ENCODE assay signal across 9 mouse cellular contexts in the genomic region with DNA sequence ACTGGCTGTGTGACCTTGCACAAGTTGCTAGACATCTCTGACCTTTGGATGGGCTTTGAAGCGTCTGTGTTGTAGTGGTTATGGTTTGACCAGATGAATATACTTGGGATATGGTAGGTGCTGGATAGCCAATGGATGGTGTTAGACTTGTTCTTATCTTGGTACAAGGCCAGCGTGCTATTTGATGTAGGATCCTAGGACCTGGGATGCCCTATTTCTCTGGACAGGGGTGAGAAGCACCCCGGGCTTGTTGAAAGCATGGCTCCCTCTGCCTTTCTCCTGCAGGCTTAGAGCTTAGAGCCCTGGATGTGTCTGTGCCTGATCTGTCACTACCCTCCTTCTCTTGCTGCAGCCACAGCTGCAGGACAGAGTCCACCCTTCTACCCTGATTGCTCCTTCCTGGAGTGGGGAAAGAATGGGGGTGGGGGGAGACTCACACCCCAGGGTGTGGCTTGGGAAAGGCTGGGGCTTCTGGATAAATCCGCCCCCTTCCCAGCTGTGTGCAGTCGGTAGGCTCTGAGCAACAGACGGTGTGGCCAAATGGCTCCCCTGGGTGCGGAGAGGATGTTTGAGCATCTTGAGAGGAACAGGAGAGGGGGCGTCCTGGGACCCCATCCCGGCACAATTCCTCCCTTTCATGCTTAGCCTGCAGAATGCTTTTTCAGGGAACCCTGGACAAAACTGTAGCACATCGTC. TPM values are rescaled to one million over a fixed set of nuclear protein-coding genes. Genes with fewer than 3 reads are reported as not detected.
DNase-seq lines count a peak whose midpoint lies in the region; ATAC-seq and TF ChIP-seq lines count a peak whose summit lies in the region.
"Had no signal": no experiment of that assay in that cellular context is flagged by ENCODE, and none has a peak within 500 bp of the region (broad histone marks: within the 10 kb centered on the region; RNA-seq: fewer than 3 reads in every experiment).

No protein-coding gene starts in this region.

- peaks cover 3% of the 10 kb centered on the region; the same call in 1 of the 2 replicates for H3K36me3 ChIP-seq in ES-E14 (ENCODE audit: control insufficient read depth, insufficient read depth, low read length, poor library complexity, severe bottlenecking)
- no peaks in the 10 kb centered on the region for H3K36me3 ChIP-seq in hindbrain, embryonic 14.5 days (replicated peaks; ENCODE audit: control insufficient read depth, insufficient read depth)
- no peaks in the 10 kb centered on the region for H3K36me3 ChIP-seq in limb, embryonic 12.5 days
- H3K36me3 ChIP-seq in stomach, embryonic 14.5 days (ENCODE audit: control insufficient read depth, insufficient read depth, low read length): no peaks in the 10 kb centered on the region
- no peaks in the 10 kb centered on the region for H3K36me3 ChIP-seq in thymus, adult 2 months (ENCODE audit: control insufficient read depth, insufficient read depth, low read length)
- H3K36me3 ChIP-seq: midbrain, embryonic 12.5 days had no signal

- H3K4me3 ChIP-seq in ES-E14 (ENCODE audit: insufficient read depth in 1 of 2, low read depth in 1 of 2, low read length in 2 of 2, poor library complexity in 1 of 2, severe bottlenecking in 1 of 2): peak overlapping the region; percentile 29 to 55
- H3K4me3 ChIP-seq in hindbrain, embryonic 14.5 days (replicated peaks; ENCODE audit: low read length): no peak overlapping the region
- H3K4me3 ChIP-seq in limb, embryonic 12.5 days (replicated peaks): peak overlapping the region; percentile 3; the same call in 1 of the 2 replicates
- no peak overlapping the region for H3K4me3 ChIP-seq in stomach, embryonic 14.5 days (ENCODE audit: low read depth, low read length)
- H3K4me3 ChIP-seq in thymus, adult 2 months (ENCODE audit: control insufficient read depth, insufficient read depth, low read length): no peak overlapping the region
- H3K4me3 ChIP-seq: midbrain, embryonic 12.5 days had no signal

- no peak overlapping the region for H3K27ac ChIP-seq in ES-E14 (ENCODE audit: insufficient read depth, low read depth, low read length, poor library complexity, severe bottlenecking)
- no peak overlapping the region for H3K27ac ChIP-seq in hindbrain, embryonic 14.5 days
- peak overlapping the region; percentile 59 for H3K27ac ChIP-seq in limb, embryonic 12.5 days
- H3K27ac ChIP-seq in stomach, embryonic 14.5 days (ENCODE audit: low read length): peak overlapping the region; percentile 49; the same call in 1 of the 2 replicates
- H3K27ac ChIP-seq in thymus, adult 2 months (ENCODE audit: control insufficient read depth, insufficient read depth, low read length): no peak overlapping the region
- H3K27ac ChIP-seq: midbrain, embryonic 12.5 days had no signal

- H3K27me3 ChIP-seq in hindbrain, embryonic 14.5 days (ENCODE audit: control insufficient read depth, insufficient read depth, low read length): no peaks in the 10 kb centered on the region
- no peaks in the 10 kb centered on the region for H3K27me3 ChIP-seq in limb, embryonic 12.5 days
- H3K27me3 ChIP-seq in stomach, embryonic 14.5 days (ENCODE audit: control insufficient read depth, insufficient read depth, low read length): no peaks in the 10 kb centered on the region
- H3K27me3 ChIP-seq in thymus, adult 2 months (ENCODE audit: control insufficient read depth, insufficient read depth, low read length): no peaks in the 10 kb centered on the region

- H3K4me2 ChIP-seq in hindbrain, embryonic 14.5 days (replicated peaks): peak overlapping the region; percentile 26
- H3K4me2 ChIP-seq in limb, embryonic 12.5 days: peak overlapping the region; percentile 38
- H3K4me2 ChIP-seq in stomach, embryonic 14.5 days (replicated peaks; ENCODE audit: low read depth, low read length): peak overlapping the region; percentile 38
- H3K4me2 ChIP-seq: midbrain, embryonic 12.5 days had no signal

- H3K9me3 ChIP-seq in ES-E14 (ENCODE audit: control insufficient read depth, insufficient read depth, low read depth, low read length): no peaks in the 10 kb centered on the region
- no peaks in the 10 kb centered on the region for H3K9me3 ChIP-seq in hindbrain, embryonic 14.5 days (ENCODE audit: control insufficient read depth, low read length)
- H3K9me3 ChIP-seq in limb, embryonic 12.5 days: no peaks in the 10 kb centered on the region
- no peaks in the 10 kb centered on the region for H3K9me3 ChIP-seq in stomach, embryonic 14.5 days (ENCODE audit: control insufficient read depth, low read depth, low read length)
- H3K9me3 ChIP-seq: midbrain, embryonic 12.5 days had no signal

- in situ Hi-C loops in ES-E14 (cut with MboI; ENCODE audit: low sequenced_read_pairs in 2 of 2, unreplicated experiment in 2 of 2): no loop called here

- no peak overlapping the region for H3K9ac ChIP-seq in ES-E14 (ENCODE audit: insufficient read depth, low read depth, low read length, poor library complexity, severe bottlenecking)
- no peak overlapping the region for H3K9ac ChIP-seq in hindbrain, embryonic 14.5 days
- peak overlapping the region; percentile 0; the same call in 1 of the 2 replicates for H3K9ac ChIP-seq in limb, embryonic 12.5 days (replicated peaks)
- no peak overlapping the region for H3K9ac ChIP-seq in stomach, embryonic 14.5 days (replicated peaks; ENCODE audit: low read depth, low read length)

- WGBS in hindbrain, embryonic 14.5 days: 41% methylated on average over 10 of the region's 10 CpGs
- WGBS in limb, embryonic 12.5 days: 19% methylated on average over 10 of the region's 10 CpGs
- 24% methylated on average over 10 of the region's 10 CpGs for WGBS in stomach, embryonic 14.5 days
- WGBS in thymus, adult 2 months: 63% methylated on average over 10 of the region's 10 CpGs

- no peak for TF ChIP-seq POLR2A in thymus, adult 2 months (IDR thresholded peaks at IDR 0.05; ENCODE audit: control insufficient read depth, extremely low read depth, insufficient read depth, low read length, poor library complexity)

- no peak for TF ChIP-seq CTCF in thymus, adult 2 months (IDR thresholded peaks at IDR 0.05; ENCODE audit: borderline replicate concordance, control insufficient read depth, extremely low read depth, insufficient read depth, low read length, poor library complexity)

- DNase-seq in 3134 (ENCODE audit: extremely low read depth, insufficient read length, low spot score): peak; percentile 82
- DNase-seq in ES-E14 (ENCODE audit: low read depth, low spot score): no peak
- peak; percentile 78 to 88 for DNase-seq in gastrocnemius, adult 8-10 months (ENCODE audit: low spot score in 2 of 2)
- DNase-seq in hindbrain, embryonic 14.5 days (ENCODE audit: low spot score): no peak
- no peak for DNase-seq in thymus, adult 2 months

- no peak for ATAC-seq in hindbrain, embryonic 14.5 days (ENCODE audit: low FRiP score)
- no peak for ATAC-seq in limb, embryonic 12.5 days (ENCODE audit: insufficient number of reproducible peaks, insufficient read depth, low FRiP score, low TSS enrichment, low read depth)
- peak; percentile 53; the same call in 1 of the 2 replicates for ATAC-seq in stomach, embryonic 14.5 days (ENCODE audit: insufficient number of reproducible peaks, insufficient read depth, low FRiP score, low read depth)
- no peak for ATAC-seq in megakaryocyte progenitor cell, adult 5-6 weeks (replicated peaks; ENCODE audit: poor library complexity)

- H3K4me1 ChIP-seq in ES-E14 (ENCODE audit: control insufficient read depth in 2 of 2, insufficient read depth in 2 of 2, low read length in 2 of 2, poor library complexity in 1 of 2): peaks cover 29 to 73% of the 10 kb centered on the region in 2 experiments
- H3K4me1 ChIP-seq in hindbrain, embryonic 14.5 days (replicated peaks; ENCODE audit: control insufficient read depth, insufficient read depth, low read length): peaks cover 14% of the 10 kb centered on the region; the same call in 1 of the 2 replicates
- H3K4me1 ChIP-seq in limb, embryonic 12.5 days (replicated peaks): peaks cover 80% of the 10 kb centered on the region
- H3K4me1 ChIP-seq in stomach, embryonic 14.5 days (ENCODE audit: control insufficient read depth, insufficient read depth, low read length): peaks cover 76% of the 10 kb centered on the region
- no peaks in the 10 kb centered on the region for H3K4me1 ChIP-seq in thymus, adult 2 months (replicated peaks; ENCODE audit: control insufficient read depth, insufficient read depth, low read length)

TF ChIP-seq in ES-E14, 5 proteins besides CTCF, POLR2A, EP300 and RAD21 (continues in another document):
- TF ChIP-seq ZC3H11A (IDR thresholded peaks at IDR 0.05; ENCODE audit: borderline replicate concordance, low read depth, low read length) (no peak), CHD2 (IDR thresholded peaks at IDR 0.05; ENCODE audit: low read depth, low read length) (no peak), MAFK (IDR thresholded peaks at IDR 0.05; ENCODE audit: insufficient read depth, low read depth, low read length) (no peak)

RNA-seq across cellular contexts. Expression of a gene that starts 7.6 kb away (rescaled TPM):
- total RNA-seq in ES-E14 (2012; rRNA removed): 226 and 278 TPM in 2 replicates
- total RNA-seq in gastrocnemius, adult 8-10 months (2022): 10 to 100 TPM; 42.0 to 54.1 (median 50.0) TPM
- polyA plus RNA-seq in hindbrain, embryonic 14.5 days (2014; fragmentation: Nextera tagmentation; extraction: Ambion mirVana): 8.7 and 10.7 TPM in 2 replicates
- 14.3 and 18.8 TPM in 2 replicates for polyA plus RNA-seq in limb, embryonic 12.5 days (2016; fragmentation: Nextera tagmentation; extraction: Ambion mirVana)
- polyA plus RNA-seq in stomach, embryonic 14.5 days (2014; fragmentation: Nextera tagmentation; extraction: Ambion mirVana): 42.6 and 44.1 TPM in 2 replicates
- total RNA-seq in megakaryocyte progenitor cell, adult 5-6 weeks (2015): 0.37 TPM in 1 of 2 replicates, not detected in the other
- total RNA-seq in megakaryocyte progenitor cell, adult 5-6 weeks (2017): not detected in 2 replicates
- polyA plus RNA-seq in thymus, adult 2 months (2012; rRNA removed): 21.6 and 25.6 TPM in 2 replicates

RNA-seq across cellular contexts. Expression of a gene that starts 23.1 kb away (rescaled TPM):
- not detected in 2 replicates for total RNA-seq in ES-E14 (2012; rRNA removed)
- not detected for total RNA-seq in gastrocnemius, adult 8-10 months (2022)
- polyA plus RNA-seq in hindbrain, embryonic 14.5 days (2014; fragmentation: Nextera tagmentation; extraction: Ambion mirVana): not detected in 2 replicates
- polyA plus RNA-seq in limb, embryonic 12.5 days (2016; fragmentation: Nextera tagmentation; extraction: Ambion mirVana): not detected in 2 replicates
- polyA plus RNA-seq in stomach, embryonic 14.5 days (2014; fragmentation: Nextera tagmentation; extraction: Ambion mirVana): not detected in 2 replicates
- total RNA-seq in megakaryocyte progenitor cell, adult 5-6 weeks (2015): not detected in 2 replicates
- not detected in 2 replicates for total RNA-seq in megakaryocyte progenitor cell, adult 5-6 weeks (2017)
- 0.22 TPM in 1 of 2 replicates, not detected in the other for polyA plus RNA-seq in thymus, adult 2 months (2012; rRNA removed)
- polyA plus RNA-seq: midbrain, embryonic 12.5 days had no signal

RNA-seq across cellular contexts. Expression of a gene that starts 45.9 kb away (rescaled TPM):
- total RNA-seq in ES-E14 (2012; rRNA removed): not detected in 2 replicates
- total RNA-seq in gastrocnemius, adult 8-10 months (2022): not detected
- polyA plus RNA-seq in hindbrain, embryonic 14.5 days (2014; fragmentation: Nextera tagmentation; extraction: Ambion mirVana): not detected in 2 replicates
- polyA plus RNA-seq in limb, embryonic 12.5 days (2016; fragmentation: Nextera tagmentation; extraction: Ambion mirVana): not detected in 2 replicates
- polyA plus RNA-seq in stomach, embryonic 14.5 days (2014; fragmentation: Nextera tagmentation; extraction: Ambion mirVana): 1.0 TPM in 1 of 2 replicates, not detected in the other
- total RNA-seq in megakaryocyte progenitor cell, adult 5-6 weeks (2015): not detected in 2 replicates
- total RNA-seq in megakaryocyte progenitor cell, adult 5-6 weeks (2017): not detected in 2 replicates
- 1.1 and 1.4 TPM in 2 replicates for polyA plus RNA-seq in thymus, adult 2 months (2012; rRNA removed)
- polyA plus RNA-seq: midbrain, embryonic 12.5 days had no signal

Comparison
In these comparisons a context has a peak if more than half of its experiments do, and no peak if none do; other contexts are left out.
1. DNase-seq: peak in 3134 (single experiment) and gastrocnemius, adult 8-10 months (2 of 2); none in ES-E14 (single experiment), hindbrain, embryonic 14.5 days (single experiment) and thymus, adult 2 months (single experiment).
2. H3K27ac ChIP-seq: peak in limb, embryonic 12.5 days (single experiment) and stomach, embryonic 14.5 days (single experiment); none in ES-E14 (single experiment), hindbrain, embryonic 14.5 days (single experiment) and thymus, adult 2 months (single experiment).
3. H3K4me3 ChIP-seq: peak in ES-E14 (2 of 2) and limb, embryonic 12.5 days (single experiment); none in hindbrain, embryonic 14.5 days (single experiment), stomach, embryonic 14.5 days (single experiment) and thymus, adult 2 months (single experiment).
4. Peak in every context shown above with its lines, with median percentiles within 50 percentile points of each other: H3K4me2 ChIP-seq.